Mouse (Mus musculus) limb, embryonic 13.5 days (tissue): ENCODE data around the gene Gm20388. TPM values are rescaled to one million over a fixed set of nuclear protein-coding genes. Genes with fewer than 3 reads are reported as not detected.
A peak's percentile ranks its signal among the peaks of the same experiment; 100 is the strongest.

Experiments
- ATAC-seq: fragments of 200-750 bp; cut with Nextera tagmentation; 2 replicates; pipeline ENCODE4 v1.8.0; 2017; ENCODE audit warnings: low read depth, moderate number of reproducible peaks, moderate TSS enrichment; ENCODE audit not compliant: low FRiP score
- H3K27ac ChIP-seq: fragments of 300-500 bp; sonication (generic); 2 replicates; pipeline ENCODE4 v1.5.1; 2015; ENCODE audit warnings: inconsistent platforms, mild to moderate bottlenecking, moderate library complexity
- H3K27me3 ChIP-seq: fragments of 300-500 bp; sonication (generic); 2 replicates; pipeline ENCODE4 v1.6.1; 2015; ENCODE audit warnings: mild to moderate bottlenecking, inconsistent platforms
- H3K36me3 ChIP-seq: fragments of 300-500 bp; sonication (generic); 2 replicates; pipeline ENCODE4 v1.6.1; 2015; ENCODE audit warnings: inconsistent platforms, mild to moderate bottlenecking, moderate library complexity
- H3K4me1 ChIP-seq: fragments of 300-500 bp; sonication (generic); 2 replicates; pipeline ENCODE4 v1.6.1; 2015; ENCODE audit warnings: inconsistent platforms
- H3K4me2 ChIP-seq: fragments of 300-500 bp; sonication (generic); replicated peaks from 2 replicates; pipeline ENCODE4 v1.6.1; 2015; ENCODE audit warnings: inconsistent platforms, mild to moderate bottlenecking, moderate library complexity
- H3K4me3 ChIP-seq: fragments of 300-500 bp; sonication (generic); 2 replicates; pipeline ENCODE4 v1.5.1; 2015; ENCODE audit warnings: moderate library complexity, mild to moderate bottlenecking, inconsistent platforms
- H3K9ac ChIP-seq: fragments of 300-500 bp; sonication (generic); 2 replicates; pipeline ENCODE4 v1.6.1; 2015; ENCODE audit warnings: mild to moderate bottlenecking, inconsistent platforms
- H3K9me3 ChIP-seq: fragments of 300-500 bp; sonication (generic); 2 replicates; pipeline ENCODE4 v1.6.1; 2016; ENCODE audit warnings: inconsistent platforms
- WGBS: fragments of 180-500 bp; shearing (Covaris S2); methylation state at CpG from one replicate; pipeline ENCODE4 v1.1.7; 2015; 5-methylcytosine and 5-hydroxymethylcytosine counted together
- polyA plus RNA-seq: library from polyadenylated mRNA; unstranded; fragments of >200 nt; fragmentation: Nextera tagmentation; extraction: Ambion mirVana; gene quantifications from 2 replicates; pipeline ENCODE4 v1.2.1, GENCODE M21; 2015

The Gm20388 gene
- polyA plus RNA-seq, 1 experiment from 2014 or later: 7.1 TPM

DNA sequence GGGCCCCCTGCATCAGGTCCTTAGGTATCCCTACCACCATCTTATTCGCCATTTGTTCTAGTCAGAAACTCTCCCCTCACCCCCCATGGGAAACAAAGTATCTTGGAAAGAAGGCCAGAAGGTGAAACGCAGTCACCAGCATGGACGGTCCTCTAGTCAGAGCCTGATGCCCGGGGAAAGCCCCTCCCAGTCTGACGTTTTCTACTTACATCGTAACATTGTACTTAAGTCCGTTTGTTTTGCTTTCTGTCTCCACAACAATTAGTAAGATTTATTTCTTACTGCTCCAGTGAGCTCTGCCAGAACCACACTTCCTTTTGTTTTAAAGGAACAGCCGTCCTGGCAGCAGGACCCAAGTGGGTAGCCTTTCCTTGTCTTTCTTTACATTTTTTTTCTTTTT, 1281.8 kb downstream of the Gm20388 start:
- 36% methylated on average over 8 of the region's 8 CpGs for WGBS
- H3K4me3 ChIP-seq: no peak overlapping the region
- H3K27ac ChIP-seq: no peak overlapping the region
- H3K9ac ChIP-seq: no peak overlapping the region
- H3K36me3 ChIP-seq: no peaks in the 10 kb centered on the region
- H3K4me2 ChIP-seq: no peak overlapping the region
- ATAC-seq: no peak
- peaks cover 17% of the 10 kb centered on the region for H3K4me1 ChIP-seq
- peaks cover 44% of the 10 kb centered on the region for H3K27me3 ChIP-seq
- H3K9me3 ChIP-seq: no peaks in the 10 kb centered on the region

DNA sequence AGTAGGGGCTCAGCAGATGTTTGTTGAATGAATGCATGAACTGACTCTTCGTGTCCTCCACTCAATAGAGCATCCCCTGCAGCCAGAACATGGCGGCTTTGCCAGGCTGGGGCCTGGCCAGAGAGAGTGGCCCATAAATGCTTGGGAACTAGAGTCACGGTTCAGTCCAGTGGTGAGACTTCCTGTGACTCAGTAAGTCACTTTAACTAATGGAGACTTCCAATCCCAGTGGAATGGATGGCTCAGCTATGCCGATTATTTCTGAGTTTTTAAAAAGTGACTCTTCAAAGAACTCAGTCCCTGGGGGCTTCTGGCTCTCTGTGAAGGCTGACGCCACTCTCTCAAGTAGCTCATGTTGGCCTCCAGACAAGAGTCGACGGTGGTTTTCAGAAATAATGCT, 1285.3 kb downstream of the Gm20388 start:
- H3K4me2 ChIP-seq: no peak overlapping the region
- 66% methylated on average over 7 of the region's 7 CpGs for WGBS
- no peak for ATAC-seq
- no peaks in the 10 kb centered on the region for H3K9me3 ChIP-seq
- no peaks in the 10 kb centered on the region for H3K36me3 ChIP-seq
- H3K27me3 ChIP-seq: peaks cover 38% of the 10 kb centered on the region
- no peak overlapping the region for H3K9ac ChIP-seq
- peaks cover 11% of the 10 kb centered on the region for H3K4me1 ChIP-seq
- no peak overlapping the region for H3K27ac ChIP-seq
- H3K4me3 ChIP-seq: no peak overlapping the region

DNA sequence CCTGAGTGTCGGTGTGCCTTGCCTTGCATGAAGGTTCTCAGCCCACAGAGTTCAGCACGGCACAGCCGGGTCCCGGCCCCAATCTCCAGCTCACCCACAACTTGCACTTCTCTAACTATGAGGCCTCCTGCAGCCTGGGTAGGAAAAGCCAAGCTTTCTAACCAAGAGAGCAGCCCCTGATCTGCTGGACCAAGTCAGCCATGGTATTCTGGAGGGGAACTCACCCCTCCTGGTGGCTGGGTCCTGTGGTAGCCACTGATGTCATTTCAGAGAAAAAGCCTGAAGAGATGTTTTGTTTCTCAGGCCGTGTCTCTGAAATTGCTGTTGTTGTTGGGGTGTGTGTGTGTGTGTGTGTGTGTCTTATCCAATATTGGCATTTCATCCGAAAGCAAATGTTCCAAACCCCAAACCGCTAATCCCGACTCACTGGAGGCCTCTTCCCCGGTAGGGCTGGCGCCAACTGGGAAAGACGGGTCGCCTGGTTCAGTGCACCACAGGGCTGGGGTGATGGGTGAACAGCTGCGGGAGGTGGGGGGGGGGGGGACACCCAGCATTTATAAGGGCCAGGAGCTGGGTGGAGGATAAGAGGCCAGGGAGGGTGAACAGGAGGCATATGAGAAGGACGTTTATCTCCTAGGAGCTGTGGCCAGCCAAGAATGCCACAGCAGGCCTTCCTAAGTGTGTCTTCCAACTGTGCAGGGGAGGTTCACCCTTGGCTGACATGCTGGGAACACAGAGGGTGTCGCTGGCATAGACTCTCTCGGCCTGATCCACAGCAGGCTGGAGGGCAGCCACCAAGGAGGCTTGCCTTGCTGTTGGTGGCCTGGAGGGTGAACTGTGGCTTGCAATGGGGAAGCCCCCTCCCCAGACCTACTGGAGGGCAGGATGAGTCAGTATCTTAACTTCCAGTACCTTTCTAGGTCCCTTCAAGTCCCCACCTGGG, 1286.4 kb downstream of the Gm20388 start:
- peaks cover 21% of the 10 kb centered on the region for H3K4me1 ChIP-seq
- H3K27me3 ChIP-seq: peaks cover 30% of the 10 kb centered on the region
- no peaks in the 10 kb centered on the region for H3K36me3 ChIP-seq
- no peak overlapping the region for H3K4me3 ChIP-seq
- H3K4me2 ChIP-seq: no peak overlapping the region
- H3K9me3 ChIP-seq: no peaks in the 10 kb centered on the region
- 85% methylated on average over 16 of the region's 16 CpGs for WGBS
- ATAC-seq: no peak
- H3K27ac ChIP-seq: no peak overlapping the region
- H3K9ac ChIP-seq: no peak overlapping the region

DNA sequence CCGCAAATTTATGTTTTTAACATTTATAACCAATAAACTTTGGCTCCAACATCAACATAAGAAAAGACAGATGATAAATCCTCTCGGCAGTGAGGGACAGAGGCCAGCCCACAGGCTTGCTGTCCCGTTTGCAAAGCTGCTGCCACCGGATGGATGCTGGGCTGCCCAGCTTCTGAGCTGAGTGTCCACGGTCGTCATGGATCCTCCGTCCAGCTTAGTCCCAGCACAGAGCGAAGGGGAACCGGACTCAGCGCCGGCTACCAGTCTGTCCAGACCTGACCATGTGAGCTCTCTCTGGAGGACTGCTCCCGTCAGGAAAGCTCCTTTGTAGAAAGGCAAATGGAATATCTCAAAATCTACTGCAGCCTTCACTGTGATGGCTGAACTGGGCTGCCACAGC, 1289.4 kb downstream of the Gm20388 start:
- peaks cover 13% of the 10 kb centered on the region; the same call in 1 of the 2 replicates for H3K27me3 ChIP-seq
- no peaks in the 10 kb centered on the region for H3K9me3 ChIP-seq
- 58% methylated on average over 12 of the region's 12 CpGs for WGBS
- H3K4me3 ChIP-seq: no peak overlapping the region
- peak overlapping the region; percentile 19; the same call in 1 of the 2 replicates for H3K9ac ChIP-seq
- H3K4me2 ChIP-seq: no peak overlapping the region
- ATAC-seq: no peak
- H3K4me1 ChIP-seq: peaks cover 48% of the 10 kb centered on the region
- no peaks in the 10 kb centered on the region for H3K36me3 ChIP-seq
- H3K27ac ChIP-seq: no peak overlapping the region

DNA sequence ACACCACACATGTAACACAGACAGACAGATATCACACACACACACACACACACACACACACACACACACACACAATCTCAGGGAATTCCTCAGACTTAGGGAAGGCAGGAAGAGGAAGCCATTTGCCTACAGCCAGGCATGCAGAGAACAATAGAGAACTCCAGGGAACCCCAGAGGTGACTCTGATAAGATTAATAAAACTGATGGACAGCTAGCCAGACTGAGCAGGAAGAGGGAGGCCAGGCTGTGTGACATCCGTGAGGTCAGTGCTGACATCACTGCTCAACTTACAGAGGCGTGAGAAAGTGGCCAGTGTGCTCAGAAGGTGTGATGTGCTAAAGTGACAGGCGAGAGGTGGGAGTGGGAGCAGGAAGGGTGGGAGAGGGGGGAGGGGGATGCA, 1290.3 kb downstream of the Gm20388 start:
- H3K9me3 ChIP-seq: no peaks in the 10 kb centered on the region
- 0 out of 2 replicates have a peak overlapping the region, but pooled peaks have one; percentile 6 for H3K27ac ChIP-seq
- peaks cover 52% of the 10 kb centered on the region for H3K4me1 ChIP-seq
- H3K4me3 ChIP-seq: no peak overlapping the region
- no peak overlapping the region for H3K4me2 ChIP-seq
- no peaks in the 10 kb centered on the region for H3K36me3 ChIP-seq
- H3K27me3 ChIP-seq: peaks cover 11% of the 10 kb centered on the region; the same call in 1 of the 2 replicates
- H3K9ac ChIP-seq: no peak overlapping the region
- WGBS: 43% methylated on average over 3 of the region's 3 CpGs
- ATAC-seq: no peak

DNA sequence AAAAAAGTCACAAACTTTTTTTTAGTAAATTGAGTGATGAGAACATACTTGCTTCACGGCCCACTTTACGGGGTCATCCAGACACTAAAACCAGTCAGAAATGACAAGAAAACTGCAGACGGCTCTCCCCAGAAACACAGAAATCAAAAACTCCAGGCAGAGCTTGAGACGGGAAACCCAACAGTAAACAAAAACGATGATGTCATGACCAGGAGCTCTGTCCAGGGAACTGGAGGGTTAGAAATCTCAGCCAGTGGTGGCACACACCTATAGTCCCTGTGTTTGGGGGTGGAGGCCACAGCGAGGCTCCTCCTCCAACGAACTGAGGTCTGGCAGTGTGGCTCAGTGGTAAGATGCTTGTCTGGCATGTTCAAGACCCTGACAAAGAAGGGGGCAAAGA, 1291.0 kb downstream of the Gm20388 start:
- H3K4me3 ChIP-seq: no peak overlapping the region
- peaks cover 52% of the 10 kb centered on the region for H3K4me1 ChIP-seq
- 73% methylated on average over 7 of the region's 7 CpGs for WGBS
- H3K27ac ChIP-seq: 0 out of 2 replicates have a peak overlapping the region, but pooled peaks have one; percentile 6
- no peak overlapping the region for H3K9ac ChIP-seq
- no peak overlapping the region for H3K4me2 ChIP-seq
- H3K27me3 ChIP-seq: peaks cover 11% of the 10 kb centered on the region; the same call in 1 of the 2 replicates
- no peaks in the 10 kb centered on the region for H3K9me3 ChIP-seq
- ATAC-seq: no peak
- H3K36me3 ChIP-seq: no peaks in the 10 kb centered on the region

DNA sequence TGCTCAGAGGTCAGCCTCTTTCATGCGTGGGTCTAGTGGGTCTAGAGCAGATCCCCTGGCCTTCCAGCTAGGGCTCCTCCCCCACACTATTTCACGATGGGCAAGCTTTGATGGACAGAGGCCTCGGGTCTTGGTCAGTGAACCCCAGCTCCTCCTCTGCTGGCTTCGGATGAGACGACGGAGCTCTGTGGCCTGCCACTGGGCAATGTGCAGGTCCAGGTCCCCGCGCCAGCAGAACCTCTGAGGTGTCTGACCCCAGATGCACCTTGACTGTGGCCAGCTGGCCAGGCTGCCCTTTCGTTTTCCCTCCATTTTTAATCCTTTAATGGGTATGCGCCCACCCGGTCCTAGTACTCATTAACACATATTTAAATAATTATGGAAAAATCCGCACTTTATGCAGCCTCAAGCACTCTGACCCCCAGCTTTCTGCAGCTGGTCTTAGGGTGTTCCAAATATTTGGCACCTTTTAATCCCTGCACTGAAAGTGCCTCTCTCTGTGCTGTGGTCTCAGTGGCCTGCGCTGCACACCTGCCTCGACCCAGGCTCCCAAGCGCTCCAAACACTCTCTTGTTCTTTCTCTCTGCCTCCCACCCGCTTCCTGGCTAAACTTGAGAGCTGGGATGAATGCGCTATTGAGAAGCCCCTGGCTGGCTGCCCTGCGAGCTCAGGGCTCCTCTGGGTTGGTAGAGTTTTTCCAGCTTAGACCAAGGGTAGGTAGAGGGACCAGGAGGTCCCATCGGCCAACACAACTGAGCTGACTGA, 1293.2 kb downstream of the Gm20388 start:
- peak overlapping the region; percentile 86 for H3K27ac ChIP-seq

DNA sequence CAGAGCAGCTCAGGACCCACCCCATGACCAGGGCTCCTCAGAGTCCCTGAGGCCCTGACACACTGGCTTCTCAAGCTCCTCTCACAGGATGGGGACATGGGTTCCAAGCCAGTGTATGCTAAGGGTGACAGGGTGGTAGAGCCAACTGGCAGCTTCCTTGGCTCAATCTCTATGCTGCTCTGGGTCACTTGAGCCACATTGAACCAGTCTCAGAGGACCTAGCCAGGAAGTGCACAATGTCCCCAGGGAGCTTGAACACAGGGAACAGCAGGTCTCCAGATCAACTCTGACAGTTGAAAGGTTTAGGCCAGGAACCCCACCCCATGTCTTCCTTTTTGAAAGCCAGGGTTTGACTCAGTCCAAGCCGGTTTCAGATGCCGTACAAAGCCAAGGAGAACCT, 1296.5 kb downstream of the Gm20388 start:
- no peaks in the 10 kb centered on the region for H3K36me3 ChIP-seq
- no peak overlapping the region for H3K4me3 ChIP-seq
- peaks cover 43% of the 10 kb centered on the region for H3K4me1 ChIP-seq
- H3K4me2 ChIP-seq: no peak overlapping the region
- ATAC-seq: no peak
- no peak overlapping the region for H3K9ac ChIP-seq
- H3K27me3 ChIP-seq: peaks cover 12% of the 10 kb centered on the region
- no peaks in the 10 kb centered on the region for H3K9me3 ChIP-seq
- 88% methylated on average over 2 of the region's 2 CpGs for WGBS
- H3K27ac ChIP-seq: no peak overlapping the region

More for the DNA sequence above, 1293.2 kb downstream of the Gm20388 start:
- 49% methylated on average over 19 of the region's 19 CpGs for WGBS
- no peaks in the 10 kb centered on the region for H3K36me3 ChIP-seq
- peaks cover 57% of the 10 kb centered on the region for H3K4me1 ChIP-seq
- H3K27me3 ChIP-seq: peaks cover 10% of the 10 kb centered on the region; the same call in 1 of the 2 replicates
- no peaks in the 10 kb centered on the region for H3K9me3 ChIP-seq
- no peak overlapping the region for H3K4me3 ChIP-seq
- no peak overlapping the region for H3K9ac ChIP-seq
- H3K4me2 ChIP-seq: no peak overlapping the region
- peak; percentile 55 for ATAC-seq

DNA sequence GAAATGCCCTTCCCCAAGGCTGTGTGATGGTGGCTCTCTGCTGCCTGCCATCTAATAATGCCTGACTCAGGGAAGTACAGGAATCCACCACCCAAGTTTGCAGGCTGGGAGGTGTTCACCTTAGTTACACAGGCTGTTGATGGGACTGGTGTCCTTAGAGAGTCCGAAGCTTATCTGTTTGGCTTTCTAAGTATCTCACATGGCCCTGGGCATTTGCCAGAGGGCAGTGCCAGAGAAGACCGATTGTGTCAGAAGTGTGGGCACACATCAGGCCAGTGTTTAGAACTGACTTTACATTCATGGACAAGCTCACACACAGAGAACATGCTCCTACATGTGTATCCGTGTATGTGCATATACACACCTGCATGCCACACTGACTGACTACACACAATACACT, 1300.0 kb downstream of the Gm20388 start:
- H3K27me3 ChIP-seq: peaks cover 12% of the 10 kb centered on the region
- H3K4me3 ChIP-seq: no peak overlapping the region
- ATAC-seq: no peak
- peaks cover 19% of the 10 kb centered on the region for H3K4me1 ChIP-seq
- no peak overlapping the region for H3K4me2 ChIP-seq
- 88% methylated on average over 3 of the region's 3 CpGs for WGBS
- no peak overlapping the region for H3K9ac ChIP-seq
- no peaks in the 10 kb centered on the region for H3K36me3 ChIP-seq
- H3K9me3 ChIP-seq: 0 out of 2 replicates have a peak, but pooled peaks cover 3% of the 10 kb centered on the region
- no peak overlapping the region for H3K27ac ChIP-seq

DNA sequence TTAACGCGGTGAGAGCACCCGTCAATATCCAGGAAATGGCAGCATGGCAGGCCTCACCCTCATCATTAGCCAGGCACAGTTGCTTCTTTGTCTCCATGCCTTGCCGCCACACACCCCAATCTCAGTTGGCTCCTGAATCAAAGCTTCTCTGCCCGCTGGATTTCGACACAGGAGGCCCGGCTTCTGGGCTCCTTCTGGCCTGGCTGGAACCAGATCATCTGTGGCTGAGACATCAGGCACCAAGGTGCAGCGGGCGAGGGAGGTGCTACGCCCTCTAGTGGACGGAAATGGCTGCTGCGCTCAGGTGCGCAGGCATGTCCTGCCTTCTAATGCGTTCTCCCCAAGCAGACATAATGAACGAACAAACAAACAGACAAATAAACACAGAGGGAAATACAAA, 1302.6 kb downstream of the Gm20388 start:
- no peak for ATAC-seq
- H3K9me3 ChIP-seq: 0 out of 2 replicates have a peak, but pooled peaks cover 3% of the 10 kb centered on the region
- H3K27me3 ChIP-seq: peaks cover 12% of the 10 kb centered on the region
- 49% methylated on average over 15 of the region's 15 CpGs for WGBS
- no peak overlapping the region for H3K27ac ChIP-seq
- H3K36me3 ChIP-seq: no peaks in the 10 kb centered on the region
- no peak overlapping the region for H3K4me2 ChIP-seq
- peaks cover 19% of the 10 kb centered on the region for H3K4me1 ChIP-seq
- H3K9ac ChIP-seq: no peak overlapping the region
- H3K4me3 ChIP-seq: no peak overlapping the region

DNA sequence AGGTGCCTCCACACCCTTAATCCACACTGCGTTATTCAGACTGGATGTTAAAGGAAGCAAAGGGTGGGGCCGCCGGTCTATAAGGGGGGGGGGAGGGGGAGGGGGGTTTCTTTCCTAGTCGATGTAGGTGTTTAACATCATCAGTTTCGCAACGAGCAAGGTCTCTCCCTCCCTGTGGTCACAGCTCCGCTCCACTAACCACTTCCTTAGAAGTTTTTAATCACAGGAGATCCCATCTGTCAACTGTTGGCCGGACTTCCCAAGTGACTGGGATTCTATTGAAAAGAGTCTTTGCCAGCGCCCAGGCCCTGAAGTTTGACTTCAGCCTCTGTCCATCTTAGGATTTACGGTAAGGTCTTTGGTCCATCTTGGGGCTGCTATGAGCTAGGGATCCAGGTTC, 1303.0 kb downstream of the Gm20388 start:
- ATAC-seq: no peak
- H3K9ac ChIP-seq: no peak overlapping the region
- WGBS: 53% methylated on average over 10 of the region's 10 CpGs
- 0 out of 2 replicates have a peak, but pooled peaks cover 3% of the 10 kb centered on the region for H3K9me3 ChIP-seq
- H3K4me1 ChIP-seq: peaks cover 16% of the 10 kb centered on the region
- no peak overlapping the region for H3K4me2 ChIP-seq
- no peak overlapping the region for H3K27ac ChIP-seq
- peaks cover 12% of the 10 kb centered on the region for H3K27me3 ChIP-seq
- no peaks in the 10 kb centered on the region for H3K36me3 ChIP-seq
- no peak overlapping the region for H3K4me3 ChIP-seq

DNA sequence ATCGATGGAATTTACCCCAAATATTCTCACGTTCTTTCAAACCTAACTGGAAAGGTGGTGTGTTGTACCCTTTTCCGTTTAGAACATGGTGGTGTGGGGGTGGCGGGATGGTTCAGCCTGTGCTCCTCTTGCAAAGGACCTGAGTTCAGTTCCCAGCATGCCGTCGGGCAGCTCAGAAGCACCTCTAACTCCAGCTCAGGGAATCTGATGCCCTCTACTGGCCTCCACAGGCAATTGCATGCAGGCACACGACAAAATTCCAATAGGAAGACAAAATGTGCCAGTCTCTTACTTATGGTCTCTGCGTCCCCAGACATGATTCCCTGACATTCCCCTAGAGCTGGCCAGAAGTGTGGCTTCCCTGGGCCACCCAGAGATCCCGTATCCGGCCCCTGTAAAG, 1304.3 kb downstream of the Gm20388 start:
- 0 out of 2 replicates have a peak, but pooled peaks cover 3% of the 10 kb centered on the region for H3K9me3 ChIP-seq
- H3K4me3 ChIP-seq: no peak overlapping the region
- no peak overlapping the region for H3K4me2 ChIP-seq
- peaks cover 17% of the 10 kb centered on the region for H3K4me1 ChIP-seq
- peaks cover 12% of the 10 kb centered on the region for H3K27me3 ChIP-seq
- H3K9ac ChIP-seq: no peak overlapping the region
- 82% methylated on average over 10 of the region's 10 CpGs for WGBS
- H3K36me3 ChIP-seq: no peaks in the 10 kb centered on the region
- no peak for ATAC-seq
- H3K27ac ChIP-seq: no peak overlapping the region
